Mouse (Mus musculus) olfactory bulb, adult 2 months (tissue): Measurements from ENCODE around the gene Sntb2.

ENCODE experiments used
- CTCF ChIP-seq: fragments of 200-500 bp; IDR thresholded peaks from 2 replicates; pipeline ENCODE4 v1.5.1; 2012; ENCODE audit warnings: low read depth, mild to moderate bottlenecking, low read length, moderate library complexity; ENCODE audit not compliant: insufficient read depth
- POLR2A ChIP-seq: fragments of 200-500 bp; IDR thresholded peaks from 2 replicates; pipeline ENCODE4 v1.6.1; 2012; ENCODE audit warnings: mild to moderate bottlenecking, low read depth, low read length, moderate library complexity; ENCODE audit not compliant: insufficient read depth

DNA sequence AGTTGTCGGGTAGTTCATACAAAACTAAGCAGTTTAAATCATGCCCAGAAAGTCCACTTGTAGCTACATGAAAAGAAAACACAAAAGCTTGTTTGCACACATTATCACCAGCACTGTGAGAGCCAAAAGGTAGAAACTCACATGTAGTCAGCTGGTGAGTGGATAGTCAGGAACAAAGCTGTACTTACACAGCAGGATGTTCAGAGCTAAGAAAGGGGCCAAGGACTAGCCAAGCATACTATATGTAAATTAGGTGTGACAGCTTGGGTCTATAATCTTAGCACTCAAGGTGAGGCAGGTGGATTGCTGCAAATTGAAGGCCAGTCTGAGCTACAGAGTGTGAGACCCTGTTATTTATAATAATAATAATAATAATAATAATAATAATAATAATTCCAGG is 127.1 kb downstream of the Sntb2 start:
- no peak for TF ChIP-seq POLR2A
- TF ChIP-seq CTCF: no peak
